Mouse (Mus musculus): ENCODE results near the gene Cpsf4l. TPM values are rescaled to one million over a fixed set of nuclear protein-coding genes. Genes with fewer than 3 reads are reported as not detected.

Cpsf4l gene
- total RNA-seq, 1 experiment = 19.6 TPM

DNA sequence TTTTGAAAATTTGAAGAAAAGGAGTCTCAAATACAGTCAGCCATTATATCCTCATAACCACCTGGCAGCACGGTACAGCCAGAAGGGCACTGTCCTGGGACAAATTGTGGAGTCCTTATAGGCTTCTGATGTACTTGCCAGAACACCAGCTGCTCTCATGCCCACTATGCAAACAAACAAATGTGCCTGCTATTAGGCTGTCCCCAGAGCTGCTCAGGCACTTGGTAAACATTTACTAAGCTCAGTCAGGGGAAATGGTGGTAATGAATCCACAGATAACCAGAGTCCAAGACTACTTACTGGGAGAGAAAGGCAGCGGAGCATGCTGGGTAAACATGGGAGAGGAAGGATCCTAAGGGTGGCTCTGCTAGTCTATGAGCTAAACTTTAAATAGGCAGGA, 42.7 kb downstream of the Cpsf4l start:
- DNase-seq (ENCODE audit: low read depth, low spot score) = no peak
- in situ Hi-C loops (cut with MboI; ENCODE audit: low sequenced_read_pairs in 2 of 2, unreplicated experiment in 2 of 2) = no loop called here
- no peak for TF ChIP-seq MAFK (IDR thresholded peaks at IDR 0.05; ENCODE audit: insufficient read depth, low read depth, low read length)
- TF ChIP-seq CHD2 (IDR thresholded peaks at IDR 0.05; ENCODE audit: low read depth, low read length) = no peak
- TF ChIP-seq ZC3H11A (IDR thresholded peaks at IDR 0.05; ENCODE audit: borderline replicate concordance, low read depth, low read length) = no peak
- TF ChIP-seq HCFC1 (IDR thresholded peaks at IDR 0.05; ENCODE audit: borderline replicate concordance, insufficient read depth, low read length) = no peak
- TF ChIP-seq ZNF384 (IDR thresholded peaks at IDR 0.05; ENCODE audit: low read depth, low read length) = no peak
- Histone ChIP-seq H3K4me3 (ENCODE audit: insufficient read depth in 1 of 2, low read depth in 1 of 2, low read length in 2 of 2, poor library complexity in 1 of 2, severe bottlenecking in 1 of 2) (no peak overlapping the region), H3K9me3 (ENCODE audit: control insufficient read depth, insufficient read depth, low read depth, low read length) (no peaks in the 10 kb centered on the region), H3K4me1 (ENCODE audit: control insufficient read depth in 2 of 2, insufficient read depth in 2 of 2, low read length in 2 of 2, poor library complexity in 1 of 2) (peaks cover 0 to 4% of the 10 kb centered on the region in 2 experiments; a peak in 1 of 4 replicates), H3K9ac (ENCODE audit: insufficient read depth, low read depth, low read length, poor library complexity, severe bottlenecking) (no peak overlapping the region), H3K27ac (ENCODE audit: insufficient read depth, low read depth, low read length, poor library complexity, severe bottlenecking) (no peak overlapping the region), H3K36me3 (ENCODE audit: control insufficient read depth, insufficient read depth, low read length, poor library complexity, severe bottlenecking) (peaks cover 17% of the 10 kb centered on the region)

DNA sequence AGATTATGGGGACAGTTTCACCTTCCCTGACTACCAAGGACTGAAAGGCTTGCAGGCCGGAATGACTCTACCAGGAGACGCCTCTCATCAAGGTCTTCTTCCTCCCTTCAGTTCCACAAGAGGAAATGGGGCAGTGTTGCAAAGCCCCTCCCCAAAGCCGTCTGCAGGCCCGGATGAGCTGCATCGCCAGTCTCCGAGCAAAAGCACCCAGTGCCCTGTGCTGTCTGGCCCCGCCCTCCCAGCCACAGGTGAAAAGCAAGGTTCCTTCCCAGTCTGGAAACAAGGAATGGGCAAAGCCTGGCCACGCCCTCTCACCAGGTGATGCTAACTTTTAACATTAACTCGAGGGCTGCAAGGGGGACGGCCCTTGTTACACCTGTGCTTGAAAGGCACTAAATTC, 43.2 kb downstream of the Cpsf4l start:
- H3K9me3 ChIP-seq (ENCODE audit: control insufficient read depth, insufficient read depth, low read depth, low read length) = no peaks in the 10 kb centered on the region
- H3K4me1 ChIP-seq (ENCODE audit: control insufficient read depth in 2 of 2, insufficient read depth in 2 of 2, low read length in 2 of 2, poor library complexity in 1 of 2) = peaks cover 0 to 4% of the 10 kb centered on the region in 2 experiments; a peak in 1 of 4 replicates
- no peak overlapping the region for H3K27ac ChIP-seq (ENCODE audit: insufficient read depth, low read depth, low read length, poor library complexity, severe bottlenecking)
- DNase-seq (ENCODE audit: low read depth, low spot score) = no peak
- in situ Hi-C loops (cut with MboI; ENCODE audit: low sequenced_read_pairs in 2 of 2, unreplicated experiment in 2 of 2) = no loop called here
- peaks cover 21% of the 10 kb centered on the region for H3K36me3 ChIP-seq (ENCODE audit: control insufficient read depth, insufficient read depth, low read length, poor library complexity, severe bottlenecking)
- H3K4me3 ChIP-seq (ENCODE audit: insufficient read depth in 1 of 2, low read depth in 1 of 2, low read length in 2 of 2, poor library complexity in 1 of 2, severe bottlenecking in 1 of 2) = no peak overlapping the region
- H3K9ac ChIP-seq (ENCODE audit: insufficient read depth, low read depth, low read length, poor library complexity, severe bottlenecking) = no peak overlapping the region
- no peak for TF ChIP-seq MAFK (IDR thresholded peaks at IDR 0.05; ENCODE audit: insufficient read depth, low read depth, low read length)
- no peak for TF ChIP-seq ZC3H11A (IDR thresholded peaks at IDR 0.05; ENCODE audit: borderline replicate concordance, low read depth, low read length)
- no peak for TF ChIP-seq CHD2 (IDR thresholded peaks at IDR 0.05; ENCODE audit: low read depth, low read length)
- TF ChIP-seq ZNF384 (IDR thresholded peaks at IDR 0.05; ENCODE audit: low read depth, low read length) = no peak
- no peak for TF ChIP-seq HCFC1 (IDR thresholded peaks at IDR 0.05; ENCODE audit: borderline replicate concordance, insufficient read depth, low read length)

DNA sequence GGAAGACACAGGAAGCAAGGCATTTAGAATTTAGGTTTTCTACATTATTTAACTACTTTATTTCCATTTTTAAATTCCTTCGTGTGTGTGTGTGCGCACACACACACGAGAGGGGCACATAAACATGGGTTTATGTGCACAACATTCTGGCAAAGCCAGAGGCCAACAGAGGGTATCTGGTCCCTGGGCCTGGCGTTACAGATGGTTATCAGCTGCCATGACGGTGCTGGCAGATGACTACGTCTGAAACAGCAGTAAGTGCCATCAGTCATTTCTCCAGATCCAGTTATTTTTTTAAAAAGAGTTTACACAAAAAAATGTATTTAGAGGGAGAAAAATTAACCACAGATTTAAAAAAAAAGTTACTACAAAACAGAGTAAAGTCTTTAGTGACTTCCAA, 43.6 kb downstream of the Cpsf4l start:
- Histone ChIP-seq H3K9ac (ENCODE audit: insufficient read depth, low read depth, low read length, poor library complexity, severe bottlenecking) (no peak overlapping the region), H3K4me1 (ENCODE audit: control insufficient read depth in 2 of 2, insufficient read depth in 2 of 2, low read length in 2 of 2, poor library complexity in 1 of 2) (peaks cover 0 to 4% of the 10 kb centered on the region in 2 experiments; a peak in 1 of 4 replicates), H3K27ac (ENCODE audit: insufficient read depth, low read depth, low read length, poor library complexity, severe bottlenecking) (no peak overlapping the region), H3K9me3 (ENCODE audit: control insufficient read depth, insufficient read depth, low read depth, low read length) (no peaks in the 10 kb centered on the region), H3K36me3 (ENCODE audit: control insufficient read depth, insufficient read depth, low read length, poor library complexity, severe bottlenecking) (peaks cover 25% of the 10 kb centered on the region), H3K4me3 (ENCODE audit: insufficient read depth in 1 of 2, low read depth in 1 of 2, low read length in 2 of 2, poor library complexity in 1 of 2, severe bottlenecking in 1 of 2) (no peak overlapping the region)
- in situ Hi-C loops (cut with MboI; ENCODE audit: low sequenced_read_pairs in 2 of 2, unreplicated experiment in 2 of 2) = no loop called here
- no peak for DNase-seq (ENCODE audit: low read depth, low spot score)
- TF ChIP-seq ZNF384 (IDR thresholded peaks at IDR 0.05; ENCODE audit: low read depth, low read length) (no peak), CHD2 (IDR thresholded peaks at IDR 0.05; ENCODE audit: low read depth, low read length) (no peak), ZC3H11A (IDR thresholded peaks at IDR 0.05; ENCODE audit: borderline replicate concordance, low read depth, low read length) (no peak), HCFC1 (IDR thresholded peaks at IDR 0.05; ENCODE audit: borderline replicate concordance, insufficient read depth, low read length) (no peak), MAFK (IDR thresholded peaks at IDR 0.05; ENCODE audit: insufficient read depth, low read depth, low read length) (no peak)

DNA sequence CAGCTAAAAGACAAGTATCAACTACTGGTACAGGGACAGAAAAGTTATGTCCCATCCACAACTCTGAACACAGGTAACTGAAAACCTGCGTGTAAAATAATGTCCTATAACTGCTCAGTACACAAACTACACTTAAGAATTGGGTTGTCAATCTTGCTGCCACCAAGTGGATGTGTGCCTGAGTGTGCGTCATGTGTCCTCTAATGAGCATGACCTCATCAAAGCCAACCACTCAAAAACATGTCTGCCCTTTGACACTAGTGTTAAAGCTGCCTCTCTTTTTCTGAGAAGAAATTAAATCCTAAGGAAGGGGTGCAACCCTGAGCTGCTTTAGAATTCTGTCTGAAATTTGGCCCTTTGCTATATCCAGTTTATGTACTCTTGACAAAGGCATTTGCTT, 45.5 kb downstream of the Cpsf4l start:
- H3K9me3 ChIP-seq (ENCODE audit: control insufficient read depth, insufficient read depth, low read depth, low read length) = no peaks in the 10 kb centered on the region
- in situ Hi-C loops (cut with MboI; ENCODE audit: low sequenced_read_pairs in 2 of 2, unreplicated experiment in 2 of 2) = no loop called here
- peaks cover 29% of the 10 kb centered on the region for H3K36me3 ChIP-seq (ENCODE audit: control insufficient read depth, insufficient read depth, low read length, poor library complexity, severe bottlenecking)
- no peak overlapping the region for H3K4me3 ChIP-seq (ENCODE audit: insufficient read depth in 1 of 2, low read depth in 1 of 2, low read length in 2 of 2, poor library complexity in 1 of 2, severe bottlenecking in 1 of 2)
- H3K4me1 ChIP-seq (ENCODE audit: control insufficient read depth in 2 of 2, insufficient read depth in 2 of 2, low read length in 2 of 2, poor library complexity in 1 of 2) = peaks cover under 1 to 4% of the 10 kb centered on the region in 2 experiments; a peak in 2 of 4 replicates
- no peak overlapping the region for H3K9ac ChIP-seq (ENCODE audit: insufficient read depth, low read depth, low read length, poor library complexity, severe bottlenecking)
- TF ChIP-seq ZNF384 (IDR thresholded peaks at IDR 0.05; ENCODE audit: low read depth, low read length) (no peak), HCFC1 (IDR thresholded peaks at IDR 0.05; ENCODE audit: borderline replicate concordance, insufficient read depth, low read length) (no peak), MAFK (IDR thresholded peaks at IDR 0.05; ENCODE audit: insufficient read depth, low read depth, low read length) (no peak), ZC3H11A (IDR thresholded peaks at IDR 0.05; ENCODE audit: borderline replicate concordance, low read depth, low read length) (no peak), CHD2 (IDR thresholded peaks at IDR 0.05; ENCODE audit: low read depth, low read length) (no peak)
- no peak overlapping the region for H3K27ac ChIP-seq (ENCODE audit: insufficient read depth, low read depth, low read length, poor library complexity, severe bottlenecking)
- no peak for DNase-seq (ENCODE audit: low read depth, low spot score)
